Mouse (Mus musculus) skeletal muscle tissue, adult 2 months (tissue): Measurements from ENCODE around the gene B3galt1.
A peak's percentile ranks its signal among the peaks of the same experiment; 100 is the strongest.

ENCODE experiments used
- DNase-seq: peaks from one replicate; pipeline ENCODE4 v3.0.0-alpha.2; 2012; ENCODE audit warnings: low read depth, low spot score

Gene B3galt1

GRCm38 (mm10) chr2:67565480-67566331, at the start of gene B3galt1:
Gene B3galt1 (plus strand): TSS chr2:67565871.
- peak; percentile 69 for DNase-seq

GRCm38 (mm10) chr2:67516405-67516804, 49.3 kb upstream of the B3galt1 start:
- no peak for DNase-seq

GRCm38 (mm10) chr2:67535347-67535746, 30.3 kb upstream of the B3galt1 start:
- DNase-seq: no peak

- no peak for DNase-seq
These were observed 26.2 kb upstream of the B3galt1 start for GRCm38 (mm10) chr2:67539426-67539825.

- DNase-seq: no peak
These were observed 23.5 kb upstream of the B3galt1 start for GRCm38 (mm10) chr2:67541957-67542696.

GRCm38 (mm10) chr2:67544426-67544825, 21.2 kb upstream of the B3galt1 start:
- DNase-seq: no peak

GRCm38 (mm10) chr2:67564851-67565479, 706 bp upstream of the B3galt1 start:
- DNase-seq: no peak

- DNase-seq: no peak
These were observed 895 bp downstream of the B3galt1 start for GRCm38 (mm10) chr2:67566566-67566965.

- DNase-seq: no peak
These were observed 1.5 kb downstream of the B3galt1 start for GRCm38 (mm10) chr2:67567141-67567680.

GRCm38 (mm10) chr2:67576634-67577033, 11.0 kb downstream of the B3galt1 start:
- no peak for DNase-seq

GRCm38 (mm10) chr2:67583091-67583490, 17.4 kb downstream of the B3galt1 start:
- no peak for DNase-seq

GRCm38 (mm10) chr2:67590408-67590807, 24.7 kb downstream of the B3galt1 start:
- no peak for DNase-seq

- peak; percentile 16 for DNase-seq
These were observed 26.4 kb downstream of the B3galt1 start for GRCm38 (mm10) chr2:67591831-67592629.

- no peak for DNase-seq
These were observed 57.2 kb downstream of the B3galt1 start for GRCm38 (mm10) chr2:67622902-67623301.

- DNase-seq: no peak
These were observed 62.0 kb downstream of the B3galt1 start for GRCm38 (mm10) chr2:67627667-67628066.

- no peak for DNase-seq
These were observed 62.6 kb downstream of the B3galt1 start for GRCm38 (mm10) chr2:67628289-67628688.

- no peak for DNase-seq
These were observed 89.2 kb downstream of the B3galt1 start for GRCm38 (mm10) chr2:67654847-67655246.

- DNase-seq: peak; percentile 18
These were observed 91.7 kb downstream of the B3galt1 start for GRCm38 (mm10) chr2:67657372-67657771.

- DNase-seq: no peak
These were observed 92.4 kb downstream of the B3galt1 start for GRCm38 (mm10) chr2:67658091-67658490.

GRCm38 (mm10) chr2:67671721-67672120, 106.0 kb downstream of the B3galt1 start:
- DNase-seq: peak; percentile 14

- DNase-seq: no peak
These were observed 112.0 kb downstream of the B3galt1 start for GRCm38 (mm10) chr2:67677697-67678096.
